Mouse (Mus musculus) bone marrow macrophage, adult 2 months (primary cell): ENCODE measurements around the gene Trmt10c.

ENCODE experiments used
- CTCF ChIP-seq: IDR thresholded peaks from 2 replicates; pipeline ENCODE4 v1.5.1; 2012; ENCODE audit warnings: low read depth, mild to moderate bottlenecking, low read length, moderate library complexity
- POLR2A ChIP-seq: IDR thresholded peaks from 2 replicates; pipeline ENCODE4 v1.6.1; 2012; ENCODE audit warnings: mild to moderate bottlenecking, low read depth, low read length, borderline replicate concordance

- no peak for TF ChIP-seq CTCF
- TF ChIP-seq POLR2A, result no peak
Observed at GRCm38 (mm10) chr16:56072533-56072932, 34.9 kb upstream of the Trmt10c start.
